Mouse (Mus musculus) testis, adult 2 months (tissue): Measurements from ENCODE around the gene AI182371. TPM values are rescaled to one million over a fixed set of nuclear protein-coding genes. Genes with fewer than 3 reads are reported as not detected.

Source experiments
- H3K27ac ChIP-seq: fragments of 200-500 bp; 2 replicates; pipeline ENCODE4 v1.5.1; 2012; ENCODE audit warnings: low read depth, low read length; ENCODE audit not compliant: control insufficient read depth, insufficient read depth
- H3K27me3 ChIP-seq: fragments of 200-500 bp; 2 replicates; pipeline ENCODE4 v1.6.1; 2012; ENCODE audit warnings: mild to moderate bottlenecking, low read length, moderate library complexity; ENCODE audit not compliant: control insufficient read depth, insufficient read depth
- H3K36me3 ChIP-seq: fragments of 200-500 bp; 2 replicates; pipeline ENCODE4 v1.6.1; 2012; ENCODE audit warnings: mild to moderate bottlenecking, low read length; ENCODE audit not compliant: control insufficient read depth, insufficient read depth
- H3K4me1 ChIP-seq: fragments of 200-500 bp; 2 replicates; pipeline ENCODE4 v1.6.1; 2012; ENCODE audit warnings: low read length; ENCODE audit not compliant: control insufficient read depth, insufficient read depth
- H3K4me3 ChIP-seq: fragments of 200-500 bp; 2 replicates; pipeline ENCODE4 v1.5.1; 2012; ENCODE audit warnings: low read depth, mild to moderate bottlenecking, low read length, moderate library complexity, mixed read lengths; ENCODE audit not compliant: control insufficient read depth
- CTCF ChIP-seq: fragments of 200-500 bp; IDR thresholded peaks from 2 replicates; pipeline ENCODE4 v1.5.1; 2012; ENCODE audit warnings: low read depth, mild to moderate bottlenecking, inconsistent platforms, low read length, moderate library complexity; ENCODE audit not compliant: control insufficient read depth, insufficient read depth, insufficient replicate concordance
- POLR2A ChIP-seq: fragments of 200-500 bp; IDR thresholded peaks from 2 replicates; pipeline ENCODE4 v1.6.1; 2012; ENCODE audit warnings: low read depth, mild to moderate bottlenecking, inconsistent platforms, low read length, moderate library complexity; ENCODE audit not compliant: control insufficient read depth
- polyA plus RNA-seq: library from polyadenylated mRNA; depleted of rRNA; stranded (reverse); fragments of >200 nt; gene quantifications from 2 replicates; pipeline ENCODE4 v1.2.3, GENCODE M21; 2012

AI182371 gene
- polyA plus RNA-seq, 1 experiment: 1.0 TPM

GRCm38 (mm10) chr2:35131491-35131890 lies 30.1 kb upstream of the AI182371 start:
- Histone ChIP-seq H3K36me3 (peaks cover 3% of the 10 kb centered on the region; the same call in 1 of the 2 replicates), H3K4me3 (no peak overlapping the region), H3K27ac (no peak overlapping the region; the same call in 1 of the 2 replicates), H3K4me1 (no peaks in the 10 kb centered on the region; the same call in 1 of the 2 replicates), H3K27me3 (no peaks in the 10 kb centered on the region)
- TF ChIP-seq POLR2A: no peak
- no peak for TF ChIP-seq CTCF

GRCm38 (mm10) chr2:35124716-35125115 lies 23.4 kb upstream of the AI182371 start:
- no peak for TF ChIP-seq CTCF
- TF ChIP-seq POLR2A: no peak
- H3K4me1 ChIP-seq: no peaks in the 10 kb centered on the region

GRCm38 (mm10) chr2:35110521-35110920 lies 9.2 kb upstream of the AI182371 start:
- no peak overlapping the region for H3K27ac ChIP-seq
- no peak overlapping the region for H3K4me3 ChIP-seq
- H3K36me3 ChIP-seq: no peaks in the 10 kb centered on the region
- no peaks in the 10 kb centered on the region for H3K27me3 ChIP-seq
- peaks cover 9% of the 10 kb centered on the region for H3K4me1 ChIP-seq
- TF ChIP-seq CTCF: no peak
- TF ChIP-seq POLR2A: no peak

More at GRCm38 (mm10) chr2:35124716-35125115, 23.4 kb upstream of the AI182371 start:
- no peak overlapping the region for H3K4me3 ChIP-seq
- H3K27me3 ChIP-seq: no peaks in the 10 kb centered on the region
- peaks cover 1% of the 10 kb centered on the region; the same call in 1 of the 2 replicates for H3K36me3 ChIP-seq
- no peak overlapping the region for H3K27ac ChIP-seq

GRCm38 (mm10) chr2:35109924-35110304 lies 8.6 kb upstream of the AI182371 start:
- H3K27ac ChIP-seq: peak overlapping the region; percentile 46
- peaks cover 9% of the 10 kb centered on the region for H3K4me1 ChIP-seq
- TF ChIP-seq CTCF (no peak), POLR2A (no peak)
- peak overlapping the region; percentile 89 for H3K4me3 ChIP-seq
- H3K36me3 ChIP-seq: no peaks in the 10 kb centered on the region
- no peaks in the 10 kb centered on the region for H3K27me3 ChIP-seq

- Histone ChIP-seq H3K27me3 (no peaks in the 10 kb centered on the region), H3K27ac (peak within 1 kb of the TSS; percentile 91)
- no peak for TF ChIP-seq CTCF
- peak; percentile 91 for TF ChIP-seq POLR2A
These were observed 8.0 kb upstream of the AI182371 start, which contains the start of gene Cntrl for GRCm38 (mm10) chr2:35109141-35109923. Gene Cntrl, plus strand, starts transcription at chr2:35109492.

GRCm38 (mm10) chr2:35108712-35109111 lies 7.4 kb upstream of the AI182371 start:
- Histone ChIP-seq H3K4me1 (peaks cover 9% of the 10 kb centered on the region), H3K27ac (peak overlapping the region; percentile 91), H3K27me3 (no peaks in the 10 kb centered on the region), H3K4me3 (peak overlapping the region; percentile 89), H3K36me3 (no peaks in the 10 kb centered on the region)
- TF ChIP-seq POLR2A: no peak
- TF ChIP-seq CTCF: 0 out of 2 replicates have a peak, but pooled peaks have one; percentile 10

More at GRCm38 (mm10) chr2:35109141-35109923, 8.0 kb upstream of the AI182371 start, which contains the start of gene Cntrl:
- Histone ChIP-seq H3K4me3 (peak within 1 kb of the TSS; percentile 89), H3K4me1 (peaks cover 9% of the 10 kb centered on the region), H3K36me3 (no peaks in the 10 kb centered on the region)

GRCm38 (mm10) chr2:35107984-35108635 lies 6.8 kb upstream of the AI182371 start:
- Histone ChIP-seq H3K27me3 (no peaks in the 10 kb centered on the region), H3K27ac (no peak overlapping the region), H3K4me3 (no peak overlapping the region), H3K36me3 (no peaks in the 10 kb centered on the region), H3K4me1 (peaks cover 9% of the 10 kb centered on the region)
- TF ChIP-seq POLR2A (no peak), CTCF (no peak)
